Mouse (Mus musculus) brain, adult 2 months (tissue): ENCODE measurements around the gene Tmem131.

Experiments used
- DNase-seq: peaks from one replicate; pipeline ENCODE4 v3.0.0; 2011; ENCODE audit warnings: low read depth, low spot score

Gene Tmem131

DNA sequence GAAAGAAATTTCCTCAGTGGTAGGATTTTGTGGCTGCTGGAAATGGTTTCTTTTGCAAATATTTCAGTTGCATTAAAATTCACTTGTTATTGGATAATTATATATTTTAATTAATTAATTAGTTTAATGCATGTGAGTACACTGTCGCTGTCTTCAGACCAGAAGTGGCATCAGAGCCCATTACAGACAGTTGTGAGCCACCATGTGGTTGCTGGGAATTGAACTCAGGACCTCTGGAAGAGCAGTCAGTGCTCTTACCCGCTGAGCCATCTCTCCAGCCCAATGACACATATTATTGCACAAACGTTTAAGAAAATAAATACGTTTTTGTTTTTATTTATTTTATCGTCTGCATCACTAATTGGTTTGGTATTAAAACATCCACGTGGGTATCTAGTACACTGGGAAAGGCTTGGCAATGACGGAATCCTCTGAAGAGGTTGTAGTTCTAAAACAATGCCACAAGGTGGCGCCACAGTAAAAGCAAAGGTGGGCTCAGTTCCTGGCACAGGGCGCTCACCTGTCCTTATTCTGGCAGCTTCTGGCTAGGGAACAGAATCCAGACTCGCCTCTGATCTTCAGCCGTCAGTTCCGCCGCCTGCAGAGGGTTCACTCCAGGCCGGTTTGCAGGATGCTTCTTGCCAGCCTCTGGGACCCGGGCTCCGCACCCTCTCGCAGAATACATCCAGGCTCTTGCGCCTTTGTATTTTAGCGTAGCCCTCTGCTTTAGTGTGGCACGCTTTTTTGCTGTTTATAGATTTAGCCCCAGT, 158.9 kb downstream of the Tmem131 start:
- DNase-seq, result peak; percentile 94

DNA sequence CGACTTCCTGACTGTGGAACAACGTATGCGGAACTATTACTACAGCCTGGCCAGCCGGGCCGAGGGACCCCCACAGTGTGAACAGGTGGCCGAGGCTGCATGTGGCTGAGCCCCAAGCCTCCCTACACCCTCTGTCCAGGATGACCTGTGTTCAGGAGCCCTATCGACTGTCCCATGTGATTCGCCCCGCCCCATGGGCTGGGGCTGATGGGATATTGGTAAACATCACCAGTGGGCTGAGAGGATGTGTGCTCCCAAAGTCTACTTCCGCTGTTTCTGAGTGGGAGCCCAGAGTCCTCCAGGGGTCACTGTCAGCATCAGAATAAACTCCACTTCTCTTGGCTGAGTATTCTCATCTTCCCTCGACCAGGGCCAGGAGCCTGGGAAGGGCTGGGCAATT, 161.0 kb downstream of the Tmem131 start:
- DNase-seq, result no peak

DNA sequence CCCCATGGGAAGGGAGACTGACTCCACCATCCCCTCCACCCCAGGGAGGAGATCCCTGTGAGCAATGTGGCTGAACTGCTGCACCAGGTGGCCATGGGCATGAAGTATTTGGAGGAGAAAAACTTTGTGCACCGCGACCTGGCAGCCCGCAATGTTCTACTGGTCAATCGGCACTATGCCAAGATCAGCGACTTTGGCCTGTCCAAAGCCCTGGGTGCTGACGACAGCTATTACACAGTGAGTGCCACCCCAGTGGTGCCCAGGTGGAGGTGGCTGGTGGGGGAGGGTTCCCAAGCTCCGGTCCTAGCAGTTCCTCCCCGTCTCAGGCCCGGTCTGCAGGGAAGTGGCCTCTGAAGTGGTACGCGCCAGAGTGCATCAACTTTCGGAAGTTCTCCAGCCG, 162.7 kb downstream of the Tmem131 start:
- DNase-seq, result no peak

DNA sequence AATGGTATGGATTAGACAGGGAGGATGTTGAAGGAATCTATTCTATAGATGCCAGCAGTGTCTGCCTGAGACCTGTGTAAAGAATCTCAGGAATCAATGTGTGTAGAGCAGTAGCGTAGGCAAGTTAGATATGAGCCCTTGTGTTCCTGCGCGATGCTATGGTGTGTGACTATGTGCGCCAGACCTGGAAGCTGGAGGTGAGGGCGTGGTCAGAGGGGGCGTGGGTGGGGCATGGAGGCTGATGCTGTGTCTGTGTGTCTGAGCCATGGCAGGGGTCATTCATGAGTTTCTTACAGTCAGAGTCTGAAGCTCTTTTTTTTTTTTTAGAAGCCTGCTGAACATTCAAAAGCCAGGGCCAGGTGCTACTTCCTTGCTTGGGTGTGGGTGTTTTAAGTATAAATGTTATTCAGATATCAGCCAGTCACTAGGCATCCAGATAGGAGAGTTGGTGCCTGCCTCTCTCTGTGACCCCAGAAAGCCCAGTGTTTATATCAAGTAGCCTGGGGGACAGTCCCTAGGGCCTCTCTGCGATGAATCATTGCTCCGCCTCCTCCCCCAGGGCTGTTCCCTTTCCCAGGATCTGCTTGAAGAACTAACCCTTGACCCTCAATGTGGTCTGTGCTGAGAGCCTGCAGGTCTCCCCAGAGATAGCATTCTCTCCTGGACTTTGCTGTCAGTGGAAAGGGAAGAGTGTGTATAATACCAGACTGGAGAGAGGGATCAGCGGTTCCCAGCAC, 171.1 kb downstream of the Tmem131 start:
- DNase-seq, result no peak

DNA sequence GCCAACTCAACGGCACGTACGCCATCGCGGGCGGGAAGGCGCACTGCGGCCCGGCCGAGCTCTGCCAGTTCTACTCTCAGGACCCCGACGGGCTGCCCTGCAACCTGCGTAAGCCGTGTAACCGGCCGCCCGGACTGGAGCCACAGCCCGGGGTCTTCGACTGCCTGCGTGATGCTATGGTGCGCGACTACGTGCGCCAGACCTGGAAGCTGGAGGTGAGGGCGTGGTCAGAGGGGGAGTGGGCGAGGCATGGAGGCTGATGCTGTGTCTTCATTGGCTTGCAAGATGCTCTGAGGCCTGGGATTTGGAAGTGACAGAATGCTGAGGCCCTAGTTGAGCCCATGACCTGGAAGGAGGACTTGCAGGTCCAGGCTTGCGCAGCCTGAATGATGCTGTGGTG, 172.5 kb downstream of the Tmem131 start:
- no peak for DNase-seq

DNA sequence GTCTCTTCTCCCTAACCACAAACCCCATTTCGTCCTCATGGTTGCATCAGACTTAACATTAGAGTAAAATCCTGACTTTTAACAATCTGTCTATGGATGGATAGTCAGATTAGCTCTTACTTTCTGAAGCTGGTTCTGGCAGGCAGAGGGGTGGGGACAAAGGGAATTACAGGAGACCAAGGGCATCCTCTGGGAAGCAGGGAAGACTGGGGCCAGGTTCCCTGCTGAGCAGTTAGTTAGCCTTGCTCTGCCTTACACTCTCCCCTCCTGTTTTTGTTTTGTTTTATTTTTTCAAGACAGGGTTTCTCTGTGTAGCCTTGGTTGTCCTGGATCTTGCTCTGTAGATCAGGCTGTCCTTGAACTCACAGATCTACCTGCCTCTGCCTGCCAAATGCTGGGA, 173.5 kb downstream of the Tmem131 start:
- DNase-seq, result no peak

DNA sequence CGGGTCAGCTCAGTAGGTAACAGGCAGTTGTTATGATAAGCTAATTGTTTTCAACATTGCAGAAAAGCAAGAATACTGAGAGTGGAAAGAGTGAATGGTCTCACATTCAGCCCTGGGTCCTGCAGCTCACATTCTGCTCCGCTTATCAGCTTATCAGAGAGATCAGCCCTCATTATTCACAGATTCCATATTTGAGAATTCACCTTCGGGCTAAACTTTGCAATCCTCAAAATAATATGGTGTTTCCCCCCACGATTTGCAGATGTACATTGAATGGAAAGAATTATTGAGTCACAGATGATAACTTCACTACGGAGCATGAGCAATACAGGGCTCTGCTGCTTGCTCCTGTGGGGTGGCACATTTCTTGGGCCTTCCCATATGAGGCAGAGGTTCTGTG, 174.7 kb downstream of the Tmem131 start:
- DNase-seq, result no peak

DNA sequence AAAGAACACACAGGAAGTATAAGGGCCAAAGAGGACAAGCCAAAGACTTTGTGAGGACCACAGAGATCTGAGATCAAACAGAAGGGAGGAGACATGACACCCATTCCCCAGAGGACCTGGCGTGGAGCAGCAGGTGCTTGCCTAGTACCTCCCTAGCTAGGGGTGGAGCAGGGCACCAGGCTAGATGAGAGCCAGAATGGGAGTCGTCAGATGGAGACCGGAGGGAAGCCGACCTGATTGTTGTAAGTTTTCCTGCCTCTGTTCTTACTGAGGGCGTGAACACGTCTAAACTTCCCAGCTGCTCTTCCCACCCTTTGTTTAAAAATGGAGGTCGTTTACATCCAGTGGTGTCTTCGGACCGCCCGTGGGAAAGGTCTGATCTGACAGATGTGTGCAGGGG, 176.1 kb downstream of the Tmem131 start:
- no peak for DNase-seq

DNA sequence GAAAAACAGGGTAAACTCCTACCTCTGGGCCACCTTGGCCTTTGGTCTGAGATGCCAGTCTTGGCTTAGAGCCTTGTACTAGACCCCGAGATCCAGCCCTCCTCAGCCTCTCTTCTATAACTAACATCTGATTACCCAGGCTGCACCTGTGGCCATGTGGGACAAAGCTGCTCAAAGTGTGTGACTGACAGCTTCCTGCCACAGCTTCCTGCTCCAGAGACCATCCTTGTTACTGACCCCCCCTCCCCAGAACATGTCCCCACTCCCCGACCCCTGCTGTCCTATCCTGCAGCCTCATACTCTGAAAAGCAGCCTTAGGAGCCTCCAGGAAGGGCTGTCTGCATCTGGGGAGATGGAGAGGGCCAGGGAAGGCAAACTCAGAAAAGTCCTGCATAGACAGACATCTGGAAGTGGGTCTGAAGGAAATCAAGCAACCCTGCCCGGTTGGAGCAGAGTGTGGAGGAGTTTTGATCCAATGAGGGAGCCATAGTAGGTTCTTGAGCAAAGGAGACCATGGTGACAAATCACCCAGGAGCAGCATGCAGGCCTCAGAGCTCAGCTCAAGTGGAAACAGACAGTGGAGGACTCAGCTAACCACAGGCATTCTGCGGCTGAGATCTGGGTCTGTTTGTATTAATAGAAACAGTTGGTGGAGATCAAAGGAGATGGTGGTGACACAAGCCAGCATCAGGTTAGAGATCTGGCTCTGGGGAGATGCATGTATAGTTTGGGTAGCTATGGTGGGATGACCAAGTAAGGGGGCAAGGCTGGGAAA, 176.8 kb downstream of the Tmem131 start:
- DNase-seq, result peak; percentile 26

DNA sequence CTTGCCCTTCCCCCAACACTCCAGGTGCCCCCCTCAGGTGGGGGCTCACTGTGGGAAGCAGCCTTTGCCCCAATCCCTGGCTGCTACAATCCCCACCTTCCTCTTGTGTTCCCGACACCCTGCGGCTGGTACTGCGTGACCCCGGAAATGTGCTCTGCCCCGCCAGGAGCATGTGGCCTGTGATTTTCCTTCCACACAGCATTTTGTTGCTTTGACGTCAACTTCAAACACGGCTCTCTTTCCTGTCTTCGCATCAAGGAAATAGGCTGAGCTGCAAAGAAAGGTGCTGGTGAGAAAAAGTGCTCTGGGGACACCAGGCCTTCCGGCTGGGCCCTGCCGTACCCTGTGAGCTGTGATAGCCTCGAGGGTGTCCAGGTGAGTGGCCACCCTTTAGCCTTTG, 181.9 kb downstream of the Tmem131 start, which contains the start of gene Zap70:
Zap70 (plus strand) TSS at position 231 of the 400 bp plus-strand sequence.
- no peak for DNase-seq

DNA sequence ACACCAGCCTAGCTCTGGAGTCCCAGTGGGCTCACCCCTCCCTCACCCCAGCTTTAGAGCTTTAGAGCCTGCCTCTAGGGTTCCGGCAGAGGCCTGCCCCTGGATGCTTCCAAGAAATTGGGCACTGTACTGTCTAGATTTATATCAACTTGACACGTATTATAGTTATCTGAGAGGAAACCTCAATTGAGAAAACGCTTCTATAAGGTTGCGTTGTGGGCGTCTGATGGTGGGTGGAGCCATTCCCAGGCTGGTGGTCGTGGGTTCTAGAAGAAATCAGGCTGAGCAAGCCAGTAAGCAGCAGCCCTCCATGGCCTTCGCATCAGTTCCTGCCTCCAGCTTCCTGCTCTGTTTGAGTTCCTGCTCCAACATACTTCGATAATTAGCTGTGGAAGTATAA, 182.4 kb downstream of the Tmem131 start:
- DNase-seq, result no peak

DNA sequence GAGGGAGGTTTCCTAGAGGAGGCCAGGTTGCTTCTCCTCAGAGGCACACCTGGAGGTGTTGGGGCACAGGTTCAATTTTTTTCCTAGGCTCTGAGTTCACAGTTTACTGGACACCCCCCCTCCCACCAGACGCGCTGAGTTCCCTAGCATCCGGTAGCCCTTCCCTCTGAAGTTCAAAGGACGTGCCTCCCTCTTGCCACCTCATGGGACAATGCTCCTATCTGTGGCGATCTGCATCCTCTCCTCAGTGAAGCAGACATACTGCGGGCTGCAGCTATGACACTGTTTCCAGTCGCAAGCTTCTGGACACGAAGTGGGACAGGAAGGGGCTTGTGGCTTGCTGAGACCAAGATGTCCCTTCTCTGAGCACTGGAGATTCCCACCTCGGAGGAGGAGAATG, 183.1 kb downstream of the Tmem131 start:
- DNase-seq, result no peak

DNA sequence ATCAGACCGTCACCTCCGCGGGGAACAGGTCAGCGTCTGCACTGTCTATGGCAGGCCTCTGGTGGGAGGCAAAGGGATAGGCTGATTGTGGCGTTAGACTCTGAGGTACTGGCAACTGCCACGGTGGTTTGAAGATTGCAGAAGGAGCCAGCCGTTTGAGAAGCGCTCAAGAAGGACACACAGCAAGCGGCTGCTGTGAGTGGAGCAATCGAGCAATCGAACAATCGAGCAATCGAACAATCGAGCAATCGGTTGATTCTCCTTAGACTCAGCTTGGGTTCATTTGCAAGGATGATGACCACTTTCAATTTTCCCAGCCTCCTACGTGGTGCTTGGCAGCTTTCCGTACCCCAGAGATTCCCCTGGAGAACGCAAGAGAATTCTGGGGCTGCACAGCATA, 184.4 kb downstream of the Tmem131 start:
- peak; percentile 10 for DNase-seq

DNA sequence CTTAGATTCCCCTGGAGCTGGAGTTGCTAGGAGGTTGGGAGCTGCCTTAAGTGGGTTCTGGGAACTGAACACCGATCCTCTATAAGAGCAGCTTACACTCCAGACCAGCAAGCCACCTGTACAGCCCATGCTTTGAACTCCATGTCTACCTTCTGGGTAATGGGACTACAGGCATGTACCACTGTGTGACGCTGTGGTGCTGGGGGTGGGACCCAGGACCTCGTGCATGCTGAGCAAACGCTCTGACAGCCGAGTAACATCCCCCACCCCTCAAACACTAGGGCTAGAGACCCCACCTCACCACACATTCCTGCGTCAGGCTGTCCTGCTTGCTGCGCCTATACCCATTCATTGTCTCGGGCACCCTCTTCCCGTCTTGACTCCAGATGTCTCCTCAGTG, 184.9 kb downstream of the Tmem131 start:
- DNase-seq, result no peak

DNA sequence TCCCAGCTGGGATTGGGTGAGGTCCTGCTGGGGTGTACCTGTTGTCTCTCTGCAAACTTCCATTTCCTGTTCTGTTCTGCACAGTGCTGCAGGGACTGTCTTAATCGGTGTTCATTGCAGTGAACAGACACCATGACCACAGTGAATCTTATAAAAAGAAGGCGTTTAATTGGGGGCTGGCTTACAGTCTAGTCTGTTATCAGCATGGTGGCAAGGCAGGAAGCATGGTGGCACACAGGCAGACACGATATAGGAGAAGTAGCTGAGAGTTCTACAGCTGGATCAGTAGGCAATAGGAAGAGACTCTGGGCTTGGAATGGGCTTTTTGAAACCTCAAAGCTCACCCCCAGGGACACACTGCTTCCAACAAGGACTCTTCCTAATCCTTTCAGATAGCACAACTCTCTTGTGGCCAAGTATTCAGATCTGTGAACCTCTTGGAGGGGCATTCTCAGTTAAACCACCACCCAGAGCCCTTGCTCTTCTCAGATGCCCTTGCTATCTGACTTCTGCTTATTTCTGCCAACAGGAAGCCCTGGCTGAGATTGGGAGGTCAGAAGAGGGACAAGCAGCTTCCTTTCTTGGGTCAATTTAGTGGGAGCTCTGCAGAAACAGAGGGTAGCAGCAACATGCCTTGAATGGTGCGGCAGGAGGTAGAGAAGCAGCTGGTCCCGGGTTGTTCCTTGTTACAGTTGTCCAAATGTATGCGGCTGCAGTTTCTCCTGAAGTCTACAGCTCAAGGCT, 189.4 kb downstream of the Tmem131 start:
- DNase-seq, result peak; percentile 14

DNA sequence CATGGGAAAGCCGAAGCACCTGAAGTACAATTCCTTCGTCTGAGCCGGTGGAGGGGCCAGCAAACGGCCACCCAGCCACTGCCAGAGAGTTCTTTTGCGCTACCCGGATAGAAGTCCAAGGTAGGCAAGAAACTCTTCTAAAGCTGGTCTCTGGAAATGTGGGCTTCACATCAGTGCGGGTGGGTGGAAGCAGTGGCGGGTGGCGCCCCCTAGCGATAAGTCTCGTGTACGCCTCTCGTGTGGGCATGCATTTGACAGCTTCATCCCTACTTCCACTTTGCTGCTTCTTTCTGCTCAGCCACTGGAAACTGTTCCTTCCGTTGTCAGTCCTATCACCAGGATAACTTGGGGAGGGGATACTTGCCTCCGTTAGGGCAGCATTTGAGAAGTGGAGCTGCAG, 197.0 kb downstream of the Tmem131 start:
- no peak for DNase-seq

DNA sequence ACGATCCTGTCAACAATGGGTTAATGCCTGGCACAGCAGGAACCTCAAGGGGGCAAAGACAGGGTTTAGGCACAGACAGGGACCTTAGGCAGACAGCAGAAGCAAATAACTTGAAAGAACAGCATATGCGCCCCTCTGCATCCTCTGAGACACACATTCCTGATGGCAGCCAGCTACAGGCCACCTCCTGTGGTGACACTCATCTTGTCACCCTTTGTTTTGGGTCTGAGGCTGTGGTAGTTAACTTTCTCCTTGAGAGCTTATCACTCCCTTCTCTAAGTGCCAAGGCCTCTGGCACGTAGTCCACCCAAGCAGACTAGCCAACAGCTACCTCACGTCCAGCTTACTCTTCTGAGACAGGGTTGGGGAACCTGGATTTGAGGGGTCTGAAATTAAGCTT, 197.8 kb downstream of the Tmem131 start:
- no peak for DNase-seq

DNA sequence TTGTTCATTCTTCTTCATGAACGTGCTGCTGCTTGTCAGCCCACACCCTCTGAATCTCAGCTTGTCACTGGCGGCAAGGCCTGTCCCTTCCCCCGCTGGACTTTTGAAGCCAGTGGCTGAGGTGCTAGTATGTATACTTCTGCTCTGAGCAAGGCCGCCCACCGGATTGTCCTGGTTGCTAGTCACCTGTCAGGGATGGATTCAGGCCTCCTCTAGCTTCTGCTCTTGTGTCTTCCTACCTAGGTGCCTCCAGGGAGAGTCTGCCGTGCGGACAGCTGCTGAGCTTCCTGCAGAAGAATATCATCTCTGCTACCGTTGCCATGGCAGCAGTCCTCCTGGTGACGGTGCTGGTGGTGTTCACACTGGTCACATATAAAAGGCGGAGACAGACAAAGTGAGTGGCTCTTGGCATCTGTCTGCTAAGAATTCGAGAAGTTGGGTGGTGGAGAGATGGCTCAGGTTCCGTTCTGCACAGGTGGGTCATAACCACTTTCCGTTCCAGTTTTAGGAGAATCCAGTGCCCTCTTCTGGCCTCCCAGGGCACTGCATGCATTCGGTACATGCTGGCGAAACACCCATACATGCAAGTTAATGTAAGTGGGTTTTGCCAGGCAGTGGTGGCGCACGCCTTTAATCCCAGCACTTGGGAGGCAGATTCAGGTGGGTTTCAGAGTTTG, 199.1 kb downstream of the Tmem131 start:
- DNase-seq, result peak; percentile 82

DNA sequence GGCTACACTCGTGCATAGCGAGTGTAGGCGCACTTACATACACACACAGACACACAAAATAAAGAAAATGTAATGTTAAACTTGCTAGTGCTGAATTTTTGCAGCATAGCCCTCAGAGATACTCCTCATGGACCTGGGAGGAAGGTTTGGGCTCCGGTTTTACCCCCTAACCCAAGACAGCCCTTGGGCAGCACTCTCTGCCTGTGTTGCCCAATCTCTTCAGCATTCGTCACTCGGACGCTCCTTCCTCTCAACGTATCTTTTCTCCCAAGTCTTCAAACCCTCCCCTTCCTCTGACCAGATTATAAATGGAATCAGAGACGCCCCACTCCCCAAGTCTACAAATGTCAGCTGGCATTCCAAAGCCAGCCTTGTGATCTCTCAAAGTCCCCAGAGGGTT, 200.4 kb downstream of the Tmem131 start:
- DNase-seq, result no peak
